Mouse (Mus musculus) myocyte (in vitro differentiated cells): ENCODE measurements around the gene Gsk3a. TPM values are rescaled to one million over a fixed set of nuclear protein-coding genes. Genes with fewer than 3 reads are reported as not detected.
A peak's percentile ranks its signal among the peaks of the same experiment; 100 is the strongest.

ENCODE experiments used
- H3K27me3 ChIP-seq: one replicate; pipeline ENCODE4 v1.6.1; 2011; ENCODE audit not compliant: control insufficient read depth, insufficient read depth, insufficient read length
- H3K36me3 ChIP-seq: one replicate; pipeline ENCODE4 v1.6.1; 2011; ENCODE audit not compliant: control insufficient read depth, insufficient read depth
- H3K4me2 ChIP-seq: one replicate; pipeline ENCODE4 v1.6.1; 2011; ENCODE audit warnings: low read depth, control low read depth
- H3K4me3 ChIP-seq: one replicate; pipeline ENCODE4 v1.5.1; 2011; ENCODE audit warnings: mild to moderate bottlenecking, control low read depth, moderate library complexity
- H3K79me2 ChIP-seq: one replicate; pipeline ENCODE4 v1.6.1; 2011; ENCODE audit not compliant: control insufficient read depth, insufficient read depth
- H3ac ChIP-seq: one replicate; pipeline ENCODE4 v1.6.1; 2011; ENCODE audit not compliant: control insufficient read depth, insufficient read length
- CEBPB ChIP-seq: IDR thresholded peaks from 2 replicates; pipeline ENCODE4 v1.6.1; 2011; ENCODE audit warnings: mild to moderate bottlenecking, moderate library complexity; ENCODE audit not compliant: poor library complexity, insufficient read depth, severe bottlenecking
- E2F4 ChIP-seq: IDR thresholded peaks from one replicate; pipeline ENCODE4 v1.6.1; 2011; ENCODE audit warnings: mild to moderate bottlenecking, control low read depth, moderate library complexity; ENCODE audit not compliant: insufficient read depth
- MAX ChIP-seq: IDR thresholded peaks from one replicate; pipeline ENCODE4 v1.6.1; 2011; ENCODE audit warnings: low read depth, mild to moderate bottlenecking, control low read depth
- MYOD1 ChIP-seq, 3 experiments: IDR thresholded peaks; one replicate each; pipeline ENCODE4 v1.6.1; 2011; ENCODE audit warnings: control low read depth in 2 of 3, low read depth in 2 of 3, mild to moderate bottlenecking in 2 of 3, moderate library complexity in 1 of 3; ENCODE audit not compliant: insufficient read length in 2 of 3, control insufficient read depth in 1 of 3
- MYOG ChIP-seq, 3 experiments: IDR thresholded peaks; one replicate each; pipeline ENCODE4 v1.6.1; 2011; ENCODE audit warnings: control low read depth in 2 of 3, low read depth in 2 of 3, mild to moderate bottlenecking in 2 of 3; ENCODE audit not compliant: insufficient read length in 2 of 3, control insufficient read depth in 1 of 3, insufficient read depth in 1 of 3
- POLR2A ChIP-seq: IDR thresholded peaks from one replicate; pipeline ENCODE4 v1.6.1; 2011; ENCODE audit warnings: low read depth, mild to moderate bottlenecking, control low read depth, moderate library complexity; ENCODE audit not compliant: insufficient read length
- POLR2AphosphoS2 ChIP-seq: IDR thresholded peaks from one replicate; pipeline ENCODE4 v1.6.1; 2011; ENCODE audit warnings: low read depth, control low read depth; ENCODE audit not compliant: insufficient read length
- REST ChIP-seq: IDR thresholded peaks from one replicate; pipeline ENCODE4 v1.6.1; 2011; ENCODE audit warnings: mild to moderate bottlenecking, control low read depth, moderate library complexity; ENCODE audit not compliant: insufficient read depth, insufficient read length
- SRF ChIP-seq: IDR thresholded peaks from one replicate; pipeline ENCODE4 v1.6.1; 2011; ENCODE audit warnings: low read depth; ENCODE audit not compliant: control insufficient read depth, insufficient read length
- TCF12 ChIP-seq: IDR thresholded peaks from one replicate; pipeline ENCODE4 v1.6.1; 2011; ENCODE audit warnings: mild to moderate bottlenecking, control low read depth; ENCODE audit not compliant: poor library complexity, insufficient read depth, severe bottlenecking
- TCF3 ChIP-seq: IDR thresholded peaks from one replicate; pipeline ENCODE4 v1.6.1; 2011; ENCODE audit warnings: low read depth, control low read depth; ENCODE audit not compliant: insufficient read length
- USF1 ChIP-seq: IDR thresholded peaks from one replicate; pipeline ENCODE4 v1.6.1; 2011; ENCODE audit warnings: low read depth, mild to moderate bottlenecking, control low read depth, moderate library complexity
- polyA plus RNA-seq: library from polyadenylated mRNA; unstranded; fragments of >200 nt; fragmentation: generic; extraction: Trizol; gene quantifications from one replicate; pipeline ENCODE4 v1.2.1, GENCODE M21; 2012; ENCODE audit warnings: missing spikeins

Gsk3a gene
- polyA plus RNA-seq, 1 experiment, result 69.4 TPM

- no peaks in the 10 kb centered on the region for H3K36me3 ChIP-seq
- peak overlapping the region; percentile 37 for H3K4me3 ChIP-seq
- H3K4me2 ChIP-seq, result peak overlapping the region; percentile 82
- TF ChIP-seq POLR2AphosphoS2 (no peak), TCF3 (no peak), USF1 (no peak), CEBPB (no peak), POLR2A (peak; percentile 29)
- peaks cover 26% of the 10 kb centered on the region for H3K79me2 ChIP-seq
- H3ac ChIP-seq, result peak overlapping the region; percentile 57
- no peaks in the 10 kb centered on the region for H3K27me3 ChIP-seq
These were observed 42.5 kb upstream of the Gsk3a start for GRCm38 (mm10) chr7:25279861-25280791.

- peak overlapping the region; percentile 82 for H3K4me2 ChIP-seq
- peak in 1 of 3 experiments; percentile 12 for TF ChIP-seq MYOG (IDR thresholded peaks at IDR 0.05; ENCODE audit: control insufficient read depth in 1 of 3, insufficient read depth in 1 of 3, insufficient read length in 2 of 3, low read depth in 2 of 3)
- peak; percentile 60 for TF ChIP-seq POLR2A
- TF ChIP-seq POLR2AphosphoS2, result no peak
- peak in 1 of 3 experiments; percentile 12 for TF ChIP-seq MYOD1 (IDR thresholded peaks at IDR 0.05; ENCODE audit: control insufficient read depth in 1 of 3, insufficient read length in 2 of 3, low read depth in 2 of 3)
These were observed 41.6 kb upstream of the Gsk3a start for GRCm38 (mm10) chr7:25279076-25279860.

DNA sequence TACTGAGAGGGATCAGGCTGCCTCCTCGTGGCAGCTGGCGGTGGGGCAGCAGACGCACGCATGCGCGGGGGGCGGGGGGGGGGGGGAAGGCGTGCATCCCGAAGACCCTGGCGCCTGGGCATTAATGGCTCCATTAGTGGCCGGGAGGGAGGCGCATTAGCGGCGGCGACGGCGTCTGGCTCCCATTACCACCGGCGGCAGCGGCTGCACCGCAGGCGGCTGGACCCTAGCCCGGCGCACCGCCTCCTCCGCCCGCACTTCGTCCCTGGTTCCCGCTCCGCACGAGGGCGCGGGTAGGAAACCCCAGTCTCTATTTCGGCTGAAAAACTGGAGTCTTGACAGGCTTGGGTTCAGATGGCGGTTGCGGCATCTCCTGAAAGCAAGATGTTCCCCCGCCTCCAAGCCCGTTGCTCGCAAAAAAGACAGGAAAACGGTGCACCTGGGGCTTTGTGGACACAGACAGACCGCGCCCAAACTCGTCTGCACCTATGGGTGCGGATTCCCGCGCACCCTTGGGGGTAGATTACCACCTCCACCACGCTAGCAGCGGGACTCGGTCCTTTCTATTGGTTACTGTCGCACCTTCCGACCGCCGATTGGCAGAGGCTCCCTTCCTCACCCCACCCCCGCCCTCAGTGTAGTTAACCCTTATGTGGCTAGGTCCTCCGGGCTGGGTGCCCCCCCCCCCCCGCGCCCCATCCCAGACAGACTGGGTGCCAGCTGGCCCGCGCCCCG, 40.9 kb upstream of the Gsk3a start:
- H3K79me2 ChIP-seq, result peaks cover 17% of the 10 kb centered on the region
- peak overlapping the region; percentile 82 for H3K4me2 ChIP-seq
- no peaks in the 10 kb centered on the region for H3K36me3 ChIP-seq
- TF ChIP-seq POLR2A (peak; percentile 62), MYOG (IDR thresholded peaks at IDR 0.05; ENCODE audit: control insufficient read depth in 1 of 3, insufficient read depth in 1 of 3, insufficient read length in 2 of 3, low read depth in 2 of 3) (no peak), MAX (no peak), MYOD1 (IDR thresholded peaks at IDR 0.05; ENCODE audit: control insufficient read depth in 1 of 3, insufficient read length in 2 of 3, low read depth in 2 of 3) (peak in 1 of 3 experiments; percentile 55), REST (no peak), E2F4 (peak; percentile 31), POLR2AphosphoS2 (peak; percentile 28)
- H3K27me3 ChIP-seq, result no peaks in the 10 kb centered on the region
- peak overlapping the region; percentile 37 for H3K4me3 ChIP-seq
- H3ac ChIP-seq, result peak overlapping the region; percentile 57

More at GRCm38 (mm10) chr7:25279076-25279860, 41.6 kb upstream of the Gsk3a start:
- Histone ChIP-seq H3K4me3 (peak overlapping the region; percentile 37), H3ac (peak overlapping the region; percentile 57), H3K27me3 (no peaks in the 10 kb centered on the region), H3K79me2 (peaks cover 25% of the 10 kb centered on the region), H3K36me3 (no peaks in the 10 kb centered on the region)

DNA sequence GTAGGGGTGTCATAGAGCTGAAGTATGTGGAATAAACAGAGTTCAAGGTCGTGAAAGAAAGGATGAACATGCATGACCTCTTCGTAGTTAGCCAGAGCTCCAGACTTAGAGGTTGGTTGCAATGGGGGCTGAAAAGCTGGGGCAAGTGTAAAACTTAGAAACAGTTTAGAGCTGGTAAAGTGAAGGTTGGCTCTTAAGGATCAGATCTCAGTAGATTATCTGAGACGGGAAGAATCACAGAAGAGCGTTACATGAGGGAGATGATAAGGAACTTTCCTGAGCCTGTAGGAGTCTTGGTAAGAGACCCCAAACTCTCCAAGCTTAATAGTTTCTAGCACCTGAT, 40.3 kb upstream of the Gsk3a start:
- peaks cover 12% of the 10 kb centered on the region for H3K79me2 ChIP-seq
- no peak overlapping the region for H3ac ChIP-seq
- peak overlapping the region; percentile 77 for H3K4me2 ChIP-seq
- H3K36me3 ChIP-seq, result no peaks in the 10 kb centered on the region
- TF ChIP-seq POLR2A, result no peak
- TF ChIP-seq USF1, result no peak
- no peak for TF ChIP-seq MAX
- TF ChIP-seq MYOD1 (IDR thresholded peaks at IDR 0.05; ENCODE audit: control insufficient read depth in 1 of 3, insufficient read length in 2 of 3, low read depth in 2 of 3), result no peak
- TF ChIP-seq MYOG (IDR thresholded peaks at IDR 0.05; ENCODE audit: control insufficient read depth in 1 of 3, insufficient read depth in 1 of 3, insufficient read length in 2 of 3, low read depth in 2 of 3), result no peak
- TF ChIP-seq SRF, result no peak
- no peak for TF ChIP-seq CEBPB
- TF ChIP-seq E2F4, result no peak
- TF ChIP-seq REST, result no peak
- no peak for TF ChIP-seq POLR2AphosphoS2
- TF ChIP-seq TCF3, result no peak
- TF ChIP-seq TCF12, result no peak
- H3K27me3 ChIP-seq, result no peaks in the 10 kb centered on the region
- H3K4me3 ChIP-seq, result peak overlapping the region; percentile 37

- H3K79me2 ChIP-seq, result peaks cover 9% of the 10 kb centered on the region
- H3K36me3 ChIP-seq, result no peaks in the 10 kb centered on the region
- H3K4me3 ChIP-seq, result peak overlapping the region; percentile 37
- no peak overlapping the region for H3ac ChIP-seq
- no peaks in the 10 kb centered on the region for H3K27me3 ChIP-seq
- H3K4me2 ChIP-seq, result peak overlapping the region; percentile 77
- TF ChIP-seq E2F4 (no peak), POLR2A (no peak), MYOD1 (IDR thresholded peaks at IDR 0.05; ENCODE audit: control insufficient read depth in 1 of 3, insufficient read length in 2 of 3, low read depth in 2 of 3) (peak in 1 of 3 experiments; percentile 72), MYOG (IDR thresholded peaks at IDR 0.05; ENCODE audit: control insufficient read depth in 1 of 3, insufficient read depth in 1 of 3, insufficient read length in 2 of 3, low read depth in 2 of 3) (no peak)
These were observed 39.8 kb upstream of the Gsk3a start for GRCm38 (mm10) chr7:25277405-25277804.
